Mouse (Mus musculus): Measurements from ENCODE around the gene Fam180a.

Fam180a gene

GRCm38 (mm10) chr6:35265580-35266278, 60.2 kb downstream of the Fam180a start:
- no peak for DNase-seq (ENCODE audit: low read depth, low spot score)

Measured in 3T3-L1 (cell line).